Comparison of ENCODE assay signal across 10 mouse cellular contexts in genomic region chr11:100822365-100822764, GRCm38 (mm10). TPM values are rescaled to one million over a fixed set of nuclear protein-coding genes. Genes with fewer than 3 reads are reported as not detected.
DNase-seq lines count a peak whose midpoint lies in the region; ATAC-seq lines count a peak whose summit lies in the region.
"Had no signal": no experiment of that assay in that cellular context is flagged by ENCODE, and none has a peak within 500 bp of the region (broad histone marks: within the 10 kb centered on the region; RNA-seq: fewer than 3 reads in every experiment).

No protein-coding gene starts in this region.

- peak overlapping the region; percentile 43 for H3K4me2 ChIP-seq in heart, embryonic 12.5 days
- H3K4me2 ChIP-seq in forebrain, embryonic 12.5 days: no peak overlapping the region

- H3K36me3 ChIP-seq in heart, embryonic 12.5 days: peaks cover 5% of the 10 kb centered on the region; the same call in 1 of the 2 replicates
- H3K36me3 ChIP-seq in forebrain, embryonic 12.5 days (replicated peaks): no peaks in the 10 kb centered on the region

- peak overlapping the region; percentile 87 for H3K27ac ChIP-seq in heart, embryonic 12.5 days (ENCODE audit: poor library complexity, severe bottlenecking)
- no peak overlapping the region for H3K27ac ChIP-seq in forebrain, embryonic 12.5 days

- H3K4me1 ChIP-seq in heart, embryonic 12.5 days (replicated peaks): peaks cover 79% of the 10 kb centered on the region
- peaks cover 9% of the 10 kb centered on the region; the same call in 1 of the 2 replicates for H3K4me1 ChIP-seq in forebrain, embryonic 12.5 days

- H3K9ac ChIP-seq in heart, embryonic 12.5 days: peak overlapping the region; percentile 38; the same call in 1 of the 2 replicates
- no peak overlapping the region for H3K9ac ChIP-seq in forebrain, embryonic 12.5 days

- DNase-seq in layer of hippocampus, adult 9-11 months: peak; percentile 64
- DNase-seq in layer of hippocampus, postnatal 14 days (ENCODE audit: low spot score in 2 of 2): no peak
- peak; percentile 54 to 70 for DNase-seq in kidney, postnatal 25 days
- DNase-seq in thymus, postnatal 36 days: peak; percentile 70 to 74

- ATAC-seq in heart, embryonic 12.5 days (ENCODE audit: insufficient number of reproducible peaks, low FRiP score): peak; percentile 68
- peak; percentile 85 for ATAC-seq in megakaryocyte, adult 5-6 weeks (ENCODE audit: poor library complexity, severe bottlenecking)
- no peak for ATAC-seq in forebrain, embryonic 12.5 days (ENCODE audit: low FRiP score)
- ATAC-seq in erythroblast, adult 5-6 weeks (replicated peaks; ENCODE audit: low FRiP score, poor library complexity, severe bottlenecking): no peak

- no peak overlapping the region for H3K4me3 ChIP-seq in heart, embryonic 12.5 days
- no peak overlapping the region for H3K4me3 ChIP-seq in forebrain, embryonic 12.5 days (replicated peaks)

- H3K27me3 ChIP-seq in heart, embryonic 12.5 days (replicated peaks): no peaks in the 10 kb centered on the region
- H3K27me3 ChIP-seq in forebrain, embryonic 12.5 days: no peaks in the 10 kb centered on the region

- H3K9me3 ChIP-seq in heart, embryonic 12.5 days (replicated peaks): no peaks in the 10 kb centered on the region
- no peaks in the 10 kb centered on the region; the same call in 1 of the 2 replicates for H3K9me3 ChIP-seq in forebrain, embryonic 12.5 days

- WGBS in heart, embryonic 12.5 days: 53% methylated on average over 12 of the region's 12 CpGs
- WGBS in forebrain, embryonic 12.5 days: 88% methylated on average over 12 of the region's 12 CpGs

RNA-seq across cellular contexts. Expression of gene Stat5b, which starts 28.2 kb away (rescaled TPM):
- 10 to 100 TPM; 12.5 to 16.2 TPM for total RNA-seq in layer of hippocampus, postnatal 14 days (2021)
- polyA plus RNA-seq in heart, embryonic 12.5 days (2016; fragmentation: Nextera tagmentation; extraction: Ambion mirVana): 35.0 and 35.3 TPM in 2 replicates
- total RNA-seq in megakaryocyte, adult 5-6 weeks (2015): 40.9 and 47.6 TPM in 2 replicates
- total RNA-seq in megakaryocyte, adult 5-6 weeks (2017): 50.6 and 53.2 TPM in 2 replicates
- polyA plus RNA-seq in forebrain, embryonic 12.5 days (2016; fragmentation: Nextera tagmentation; extraction: Ambion mirVana): 16.6 and 17.3 TPM in 2 replicates
- total RNA-seq in erythroblast, adult 5-6 weeks (2015; ENCODE audit: low replicate concordance): 6.9 and 14.8 TPM in 2 replicates
- 6.7 and 10.3 TPM in 2 replicates for total RNA-seq in erythroblast, adult 5-6 weeks (2017; ENCODE audit: low replicate concordance)

RNA-seq across cellular contexts. Expression of gene Stat5a, which starts 36.8 kb away (rescaled TPM):
- total RNA-seq in layer of hippocampus, postnatal 14 days (2021): 1 to 10 TPM; 4.4 to 5.1 TPM
- 6.6 and 8.3 TPM in 2 replicates for polyA plus RNA-seq in heart, embryonic 12.5 days (2016; fragmentation: Nextera tagmentation; extraction: Ambion mirVana)
- total RNA-seq in megakaryocyte, adult 5-6 weeks (2015): 20.0 and 22.5 TPM in 2 replicates
- 22.5 and 23.7 TPM in 2 replicates for total RNA-seq in megakaryocyte, adult 5-6 weeks (2017)
- 1.2 and 1.8 TPM in 2 replicates for polyA plus RNA-seq in forebrain, embryonic 12.5 days (2016; fragmentation: Nextera tagmentation; extraction: Ambion mirVana)
- total RNA-seq in erythroblast, adult 5-6 weeks (2015; ENCODE audit: low replicate concordance): 4.8 and 7.3 TPM in 2 replicates
- total RNA-seq in erythroblast, adult 5-6 weeks (2017; ENCODE audit: low replicate concordance): 5.7 and 6.5 TPM in 2 replicates

RNA-seq across cellular contexts. Expression of gene Ghdc, which starts 51.6 kb away (rescaled TPM):
- 1 to 10 TPM; 7.0 to 8.7 TPM for total RNA-seq in layer of hippocampus, postnatal 14 days (2021)
- 6.5 and 7.0 TPM in 2 replicates for polyA plus RNA-seq in heart, embryonic 12.5 days (2016; fragmentation: Nextera tagmentation; extraction: Ambion mirVana)
- 4.6 and 5.6 TPM in 2 replicates for total RNA-seq in megakaryocyte, adult 5-6 weeks (2015)
- 4.6 and 6.6 TPM in 2 replicates for total RNA-seq in megakaryocyte, adult 5-6 weeks (2017)
- 3.1 and 3.3 TPM in 2 replicates for polyA plus RNA-seq in forebrain, embryonic 12.5 days (2016; fragmentation: Nextera tagmentation; extraction: Ambion mirVana)
- 1.5 and 1.7 TPM in 2 replicates for total RNA-seq in erythroblast, adult 5-6 weeks (2015; ENCODE audit: low replicate concordance)
- total RNA-seq in erythroblast, adult 5-6 weeks (2017; ENCODE audit: low replicate concordance): 1.4 and 2.3 TPM in 2 replicates

RNA-seq across cellular contexts. Expression of gene Hcrt, which starts 59.6 kb away (rescaled TPM):
- not detected for total RNA-seq in layer of hippocampus, postnatal 14 days (2021)
- polyA plus RNA-seq in heart, embryonic 12.5 days (2016; fragmentation: Nextera tagmentation; extraction: Ambion mirVana): not detected in 2 replicates
- total RNA-seq in megakaryocyte, adult 5-6 weeks (2015): not detected in 2 replicates
- total RNA-seq in megakaryocyte, adult 5-6 weeks (2017): not detected in 2 replicates
- 0.36 TPM in 1 of 2 replicates, not detected in the other for polyA plus RNA-seq in forebrain, embryonic 12.5 days (2016; fragmentation: Nextera tagmentation; extraction: Ambion mirVana)
- not detected in 2 replicates for total RNA-seq in erythroblast, adult 5-6 weeks (2015; ENCODE audit: low replicate concordance)
- total RNA-seq in erythroblast, adult 5-6 weeks (2017; ENCODE audit: low replicate concordance): not detected in 2 replicates
- total RNA-seq: MEL had no signal
- polyA plus RNA-seq: stomach, embryonic 14.5 days had no signal

Comparison
In these comparisons a context has a peak if more than half of its experiments do, and no peak if none do; other contexts are left out.
1. DNase-seq: peak in layer of hippocampus, adult 9-11 months (single experiment), kidney, postnatal 25 days (2 of 2) and thymus, postnatal 36 days (2 of 2); none in layer of hippocampus, postnatal 14 days (0 of 2).
2. ATAC-seq: peak in heart, embryonic 12.5 days (single experiment) and megakaryocyte, adult 5-6 weeks (single experiment); none in forebrain, embryonic 12.5 days (single experiment) and erythroblast, adult 5-6 weeks (single experiment).